Mouse (Mus musculus) urinary bladder, postnatal 10 days (tissue): ENCODE measurements around the gene Gm21976.

Experiments
- DNase-seq: peaks from one replicate; pipeline ENCODE4 v3.0.0; 2022; ENCODE audit warnings: low spot score

Gm21976 gene

DNA sequence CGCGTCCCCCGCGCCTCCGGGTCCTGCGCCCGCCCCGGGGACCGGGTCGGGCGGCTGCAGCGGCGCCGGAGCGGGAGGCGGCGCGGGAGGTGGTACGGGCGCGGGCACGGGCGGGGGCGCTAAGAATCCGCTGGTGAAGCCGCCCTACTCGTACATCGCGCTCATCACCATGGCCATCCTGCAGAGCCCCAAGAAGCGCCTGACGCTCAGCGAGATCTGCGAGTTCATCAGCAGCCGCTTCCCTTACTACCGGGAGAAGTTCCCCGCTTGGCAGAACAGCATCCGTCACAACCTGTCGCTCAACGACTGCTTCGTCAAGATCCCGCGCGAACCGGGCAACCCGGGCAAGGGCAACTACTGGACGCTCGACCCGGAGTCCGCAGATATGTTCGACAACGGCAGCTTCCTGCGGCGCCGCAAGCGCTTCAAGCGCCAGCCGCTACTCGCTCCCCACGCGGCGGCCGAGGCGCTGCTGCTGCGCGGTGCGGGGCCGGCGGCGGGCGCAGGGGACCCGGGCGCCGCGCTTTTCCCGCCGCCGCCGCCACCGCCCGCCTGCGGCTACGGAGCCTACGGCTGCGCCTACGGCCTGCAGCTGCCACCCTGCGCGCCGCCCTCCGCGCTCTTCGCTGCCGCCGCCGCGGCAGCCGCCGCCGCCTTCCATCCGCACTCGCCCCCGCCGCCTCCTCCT lies 75.3 kb downstream of the Gm21976 start:
- DNase-seq, result no peak

GRCm38 (mm10) chr13:98355559-98356111 lies 75.9 kb downstream of the Gm21976 start:
- no peak for DNase-seq

GRCm38 (mm10) chr13:98356176-98356972 lies 76.7 kb downstream of the Gm21976 start:
- DNase-seq, result no peak
